Mouse (Mus musculus) adrenal gland (tissue): Measurements from ENCODE around the gene Grik4.

ENCODE experiments used
- intact Hi-C: fragments of 180-260 bp; cut with DNase I; formaldehyde crosslinking; loops from one replicate; pipeline ENCODE4 v1.15.1; 2025

The Grik4 gene

DNA sequence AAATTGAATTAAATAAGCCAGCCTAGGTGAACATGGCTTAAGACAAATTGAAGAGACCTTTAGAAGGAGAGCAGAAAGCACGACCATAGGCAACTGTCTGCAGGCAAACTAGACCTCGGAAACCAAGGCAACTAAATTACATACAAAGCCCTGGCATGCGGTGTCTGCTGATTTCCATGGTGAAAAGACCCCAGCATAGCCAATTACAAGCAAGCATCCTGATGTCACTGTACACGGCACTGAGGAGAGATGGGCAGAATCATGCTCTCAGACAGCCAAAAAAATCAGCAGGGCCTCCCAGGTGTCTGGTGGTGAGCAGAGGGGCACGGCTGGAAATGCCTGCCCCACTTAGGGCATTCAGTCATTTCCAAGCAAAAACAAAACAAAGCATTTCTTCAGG lies 80.9 kb downstream of the Grik4 start:
- intact Hi-C loops, result no loop called here

DNA sequence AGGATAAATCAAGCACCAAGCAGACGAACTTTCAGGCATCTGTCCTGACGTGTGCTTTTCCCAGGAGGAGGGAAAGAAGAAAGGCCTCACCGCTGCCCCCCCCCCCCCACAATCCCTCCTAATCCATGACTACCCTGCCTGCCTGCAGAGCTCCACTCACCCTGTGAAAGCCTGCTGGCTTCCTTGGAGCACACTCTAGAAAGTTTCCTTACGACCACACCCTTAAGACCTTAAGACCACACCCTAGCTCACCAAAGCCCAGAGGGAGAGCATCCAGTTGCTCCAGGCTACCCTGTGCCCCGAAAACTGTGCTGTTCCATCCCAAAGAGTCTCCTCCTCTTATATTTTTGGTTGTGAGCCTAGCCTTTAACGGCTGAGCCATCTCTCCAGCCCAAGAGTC lies 82.6 kb downstream of the Grik4 start:
- intact Hi-C loops, result no loop called here

DNA sequence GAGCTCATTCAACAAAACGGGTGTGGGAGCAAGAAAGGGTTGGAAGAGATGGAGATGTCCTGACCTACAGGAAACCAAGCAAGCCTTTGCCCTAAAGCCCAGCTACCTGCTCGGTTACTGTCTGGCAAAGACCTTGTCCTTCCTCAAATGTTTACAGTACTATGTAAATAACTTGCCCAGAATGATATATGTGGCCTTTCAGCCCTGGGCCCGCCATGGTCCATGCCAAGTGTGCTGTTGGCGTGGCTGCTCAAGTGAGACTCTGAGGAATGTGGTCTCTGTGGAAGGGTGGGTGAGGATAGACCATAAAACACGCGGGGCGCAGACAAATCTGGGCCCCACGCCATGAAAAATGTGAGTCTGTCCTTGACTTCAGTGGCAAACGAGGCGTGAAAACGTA lies 83.1 kb downstream of the Grik4 start:
- intact Hi-C loops, result no loop called here

DNA sequence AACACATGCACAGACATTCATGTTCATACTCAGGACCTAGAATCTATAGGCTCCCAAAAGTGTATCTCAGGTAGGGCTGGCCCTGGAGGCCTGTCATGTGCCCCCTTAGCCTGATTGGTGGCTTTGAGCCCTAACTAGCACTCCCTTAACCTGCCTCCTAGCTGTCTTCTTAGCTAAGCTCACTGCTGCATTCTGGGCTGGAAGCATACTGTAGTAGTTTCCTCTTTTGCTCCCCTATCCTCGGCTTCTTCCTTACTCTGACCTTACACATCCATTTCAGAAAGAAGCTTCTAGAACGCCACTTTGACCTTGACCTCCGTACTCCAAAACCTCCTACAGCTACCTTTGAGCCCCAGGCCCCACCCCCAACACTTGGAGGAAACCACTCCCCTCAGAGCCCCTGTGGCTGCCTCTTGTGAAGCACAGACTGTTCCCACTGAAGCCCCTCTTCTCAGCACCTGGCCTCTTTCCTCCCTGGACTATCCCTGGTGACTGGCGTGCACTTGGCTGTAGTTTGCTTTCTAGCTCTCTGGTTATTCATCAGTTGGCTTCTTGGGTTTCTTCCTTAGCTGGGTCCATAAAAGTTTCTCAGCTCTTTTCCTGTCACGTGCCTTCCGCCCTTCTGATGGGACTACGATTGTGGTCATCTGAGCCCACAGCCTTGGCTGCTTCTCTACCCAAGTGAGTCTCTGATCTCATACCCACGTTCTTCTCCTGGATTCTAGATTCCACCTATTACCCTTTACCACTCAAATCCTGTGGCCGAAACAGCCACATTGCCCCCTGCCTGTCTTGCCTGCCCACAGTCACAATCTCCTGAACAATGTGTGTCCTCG lies 84.1 kb downstream of the Grik4 start:
- intact Hi-C loops, result no loop called here

DNA sequence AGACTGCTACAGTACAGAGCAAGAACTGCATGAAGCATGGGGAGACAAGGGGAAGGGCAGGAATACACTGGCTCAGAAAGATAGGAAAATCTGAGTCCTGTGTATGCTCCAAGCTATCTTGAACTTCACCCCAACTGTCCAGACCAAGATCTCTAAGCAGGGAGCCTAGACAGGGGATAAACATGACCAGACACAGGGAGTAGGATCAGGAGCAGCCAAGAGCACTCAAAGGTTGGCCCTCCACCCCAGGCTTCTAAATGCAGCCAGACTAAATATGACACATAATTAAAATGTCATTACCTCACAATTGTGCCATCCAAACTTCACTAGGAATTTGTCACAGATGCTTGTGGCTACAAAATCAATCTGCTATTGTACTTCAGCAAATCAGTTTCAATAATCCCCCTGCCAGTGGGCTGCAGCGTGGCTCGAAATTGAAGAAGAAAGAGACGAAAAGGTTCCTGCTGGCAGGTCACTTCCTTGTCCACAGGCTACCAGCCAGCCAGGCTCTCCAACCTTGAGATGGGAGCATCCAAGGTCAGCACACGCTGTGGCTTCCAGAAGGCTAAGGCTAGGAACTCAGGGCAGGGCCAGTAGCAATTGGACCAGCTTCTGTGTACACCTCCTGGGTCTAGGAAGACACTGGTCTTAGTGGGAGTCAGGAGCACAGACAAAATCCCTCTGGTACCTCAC lies 85.1 kb downstream of the Grik4 start:
- intact Hi-C loops, result no loop called here

DNA sequence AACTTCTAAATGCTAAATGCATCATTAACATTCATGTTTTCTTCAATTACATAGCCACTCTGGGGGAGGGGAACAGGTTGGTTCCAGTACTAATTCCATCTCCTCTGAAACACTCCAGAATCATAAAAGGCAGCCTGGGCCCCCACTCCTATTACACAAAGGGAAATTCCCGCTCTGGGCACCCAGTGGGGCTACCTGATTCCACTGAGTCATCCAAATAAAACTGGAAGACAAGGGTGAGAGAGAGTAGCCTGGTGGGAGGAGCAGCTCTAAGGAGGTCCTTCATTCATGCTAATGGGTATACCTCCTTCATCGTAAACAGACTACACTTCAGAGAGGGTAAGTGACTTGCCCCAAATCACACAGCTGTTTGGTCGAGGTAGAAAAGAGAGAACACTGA lies 85.7 kb downstream of the Grik4 start:
- intact Hi-C loops, result no loop called here

DNA sequence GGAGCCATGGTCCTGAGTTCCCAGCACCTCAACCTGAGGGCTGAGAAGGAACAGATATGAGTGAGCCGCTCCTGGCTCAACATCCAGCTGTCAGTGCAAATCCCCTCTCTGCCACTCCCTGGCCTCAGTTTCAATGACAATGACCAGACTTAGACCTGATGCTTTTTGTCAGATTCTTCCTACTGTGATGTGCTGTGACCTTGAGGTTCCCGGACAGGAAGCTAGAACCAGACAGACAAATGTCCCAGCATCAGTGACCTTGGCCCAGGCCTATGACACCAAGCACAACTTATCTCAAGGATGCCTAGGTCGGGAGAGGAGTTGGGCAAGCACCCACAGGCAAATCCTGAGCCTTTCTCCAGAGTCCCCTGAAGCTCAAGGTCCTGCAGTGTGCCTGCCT lies 86.5 kb downstream of the Grik4 start:
- intact Hi-C loops, result no loop called here

DNA sequence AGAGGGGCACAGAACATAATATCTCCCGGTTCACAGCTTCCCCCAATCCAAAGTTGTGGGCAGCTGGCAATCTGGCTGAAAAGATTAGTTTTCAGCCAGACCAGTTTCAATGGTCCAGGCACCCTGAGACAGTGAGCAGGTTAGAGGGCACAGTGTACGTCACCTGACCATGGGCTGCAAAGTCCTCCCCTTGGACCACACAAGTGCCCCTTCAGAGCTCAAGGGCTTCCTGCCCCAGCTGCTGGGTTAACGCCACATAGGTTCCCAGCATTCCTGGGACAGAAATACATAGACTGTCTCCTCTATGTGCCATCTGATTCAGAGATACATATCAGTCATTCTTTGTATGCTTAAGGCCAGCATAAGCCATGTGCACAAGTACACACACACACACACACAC lies 91.2 kb downstream of the Grik4 start:
- intact Hi-C loops, result no loop called here

DNA sequence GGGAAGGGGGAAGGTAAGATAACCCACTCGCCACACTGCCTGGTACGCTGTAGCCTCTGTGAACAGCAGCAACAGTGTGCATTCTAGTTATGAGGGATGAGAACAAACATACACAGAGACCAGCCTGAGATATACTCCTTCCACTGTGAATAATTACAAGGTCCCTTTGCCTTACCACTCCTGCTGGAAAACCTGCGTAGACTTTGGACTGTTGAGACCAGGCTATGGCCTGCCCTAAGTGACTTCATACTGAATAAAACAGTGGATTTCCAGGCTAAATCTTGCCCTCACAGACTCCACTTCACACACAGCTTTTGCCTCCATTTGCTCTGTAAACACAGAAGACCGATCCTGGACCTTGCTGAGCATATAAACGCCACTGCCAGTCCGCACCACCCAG lies 94.2 kb downstream of the Grik4 start:
- intact Hi-C loops, result no loop called here

DNA sequence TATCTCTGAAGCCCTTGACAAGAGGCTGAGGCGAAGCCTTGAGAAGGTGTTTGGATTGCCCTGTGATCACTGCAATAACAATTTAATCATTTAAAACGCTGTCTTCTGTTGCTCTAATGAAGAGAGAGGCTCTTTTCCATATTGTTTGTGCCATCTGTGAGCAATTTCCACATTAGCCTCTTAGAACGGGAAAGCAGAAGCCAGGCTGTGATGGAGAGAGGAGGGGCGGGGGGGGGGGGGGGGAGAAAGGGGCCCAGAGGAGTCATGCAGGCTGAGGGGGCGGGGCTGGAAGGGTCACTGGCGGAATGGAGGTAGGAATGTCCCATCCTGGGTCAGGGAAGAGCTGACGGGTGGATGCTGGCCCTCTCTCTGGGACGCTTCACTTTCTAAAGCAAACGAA lies 96.2 kb downstream of the Grik4 start:
- intact Hi-C loops, result no loop called here

DNA sequence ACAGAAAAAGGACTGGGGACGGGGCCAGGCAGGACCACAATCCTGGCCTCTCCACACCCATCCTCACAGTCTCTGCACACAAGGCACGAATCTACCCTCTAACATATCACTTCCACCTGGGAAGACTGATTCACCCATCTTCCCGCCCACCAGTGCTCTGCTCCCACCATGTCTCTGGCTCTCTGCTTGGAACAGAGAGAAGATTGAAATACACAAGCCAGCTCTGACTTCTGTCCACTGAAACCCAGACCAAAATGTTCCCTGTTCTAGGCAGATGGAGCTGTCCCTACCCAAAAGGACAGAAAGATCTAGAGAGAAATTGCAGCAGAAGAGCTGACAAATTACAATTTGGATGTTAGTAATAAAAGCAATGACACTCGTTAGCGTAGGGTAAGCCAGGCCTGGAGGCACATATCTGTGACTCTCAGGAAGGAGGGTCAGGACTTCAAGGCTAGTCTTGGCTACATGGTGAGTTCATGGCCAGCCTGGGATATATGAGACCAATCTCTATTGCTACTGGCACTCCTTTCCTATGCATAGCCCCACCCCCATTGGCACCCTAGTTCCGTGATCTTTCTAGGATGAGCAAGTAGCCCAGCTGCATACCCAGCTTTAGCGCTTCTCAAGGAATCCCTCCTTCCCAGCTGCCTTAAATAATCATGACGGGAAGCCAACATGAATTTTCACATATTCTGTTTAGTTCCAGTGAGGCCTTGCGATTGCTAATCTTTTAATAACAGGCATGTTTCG lies 97.4 kb downstream of the Grik4 start:
- intact Hi-C loops, result no loop called here

DNA sequence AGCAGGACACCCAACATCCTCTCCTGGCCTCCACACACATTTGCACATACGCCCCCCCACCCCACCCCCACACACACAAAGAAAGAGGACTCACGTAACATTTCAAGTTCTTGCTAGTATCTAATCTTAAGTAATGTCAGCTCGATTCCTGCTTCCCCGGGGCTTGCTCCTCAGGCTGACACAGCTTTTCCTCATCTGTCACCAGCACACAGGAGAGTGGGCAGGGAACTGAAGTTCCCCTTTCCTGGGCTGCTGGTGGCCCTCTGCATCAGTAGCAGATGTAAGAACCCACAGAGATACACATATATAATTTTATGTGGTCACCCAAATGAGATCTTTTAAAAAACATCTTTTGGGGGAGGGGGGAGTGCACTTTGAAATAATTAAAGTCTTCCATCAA lies 98.2 kb downstream of the Grik4 start:
- intact Hi-C loops, result no loop called here

DNA sequence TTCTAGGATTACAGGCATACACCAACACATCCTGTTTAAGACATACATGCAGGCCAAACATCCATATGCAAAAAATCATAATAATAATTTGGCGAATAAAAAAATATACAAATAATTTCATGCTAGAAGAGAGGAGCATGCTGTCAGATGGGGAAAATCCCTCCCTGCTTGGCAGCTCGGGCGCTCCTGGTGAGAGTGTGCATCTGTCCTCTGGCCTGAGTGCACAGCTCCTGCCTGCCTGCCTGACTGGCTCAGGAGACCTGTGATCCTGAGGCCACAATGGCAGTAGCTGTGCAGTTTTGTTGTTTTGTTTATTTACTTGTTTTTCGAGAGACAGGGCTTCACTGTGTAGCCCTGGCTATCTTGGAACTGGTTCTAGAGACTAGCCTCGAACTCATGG lies 100.0 kb downstream of the Grik4 start:
- intact Hi-C loops, result no loop called here

DNA sequence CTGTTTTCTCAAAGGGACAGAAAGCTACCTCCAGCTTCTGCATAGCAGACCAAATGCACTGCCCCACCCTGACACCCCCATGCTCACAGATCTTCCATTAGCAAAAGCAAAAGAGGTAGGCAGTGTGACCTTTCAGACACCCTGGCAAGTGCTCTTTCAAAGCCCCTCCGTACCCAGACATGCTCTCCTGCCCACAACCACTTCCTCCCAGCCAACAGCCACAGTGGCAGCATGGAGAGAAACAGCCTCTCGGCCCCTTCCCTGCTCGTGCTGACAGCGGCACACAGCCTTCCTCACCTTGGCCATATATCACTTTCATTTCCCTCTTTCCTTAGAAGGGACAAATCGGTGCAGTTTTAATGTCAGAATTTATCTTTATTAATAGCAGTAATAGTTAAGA lies 106.0 kb downstream of the Grik4 start:
- intact Hi-C loops, result no loop called here

DNA sequence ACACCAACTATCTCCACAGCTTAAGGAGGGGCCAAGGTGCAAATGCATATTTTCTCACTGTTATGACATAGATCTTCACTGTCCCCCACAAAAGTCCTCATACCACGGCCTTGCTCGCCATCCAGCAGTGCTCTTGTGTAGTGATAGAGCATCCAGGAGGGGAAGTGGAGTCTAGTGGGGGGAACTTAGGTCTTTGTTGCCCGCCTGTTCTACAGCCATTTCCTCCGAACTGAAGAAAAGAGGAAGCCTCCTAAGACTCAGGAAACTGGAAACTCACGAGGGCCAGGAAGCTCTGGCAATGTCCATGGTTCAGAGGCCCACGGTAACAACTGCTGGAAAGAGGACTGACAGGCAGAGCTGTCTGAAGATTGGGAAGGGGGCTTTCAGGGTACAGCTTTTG lies 106.8 kb downstream of the Grik4 start:
- intact Hi-C loops, result no loop called here

DNA sequence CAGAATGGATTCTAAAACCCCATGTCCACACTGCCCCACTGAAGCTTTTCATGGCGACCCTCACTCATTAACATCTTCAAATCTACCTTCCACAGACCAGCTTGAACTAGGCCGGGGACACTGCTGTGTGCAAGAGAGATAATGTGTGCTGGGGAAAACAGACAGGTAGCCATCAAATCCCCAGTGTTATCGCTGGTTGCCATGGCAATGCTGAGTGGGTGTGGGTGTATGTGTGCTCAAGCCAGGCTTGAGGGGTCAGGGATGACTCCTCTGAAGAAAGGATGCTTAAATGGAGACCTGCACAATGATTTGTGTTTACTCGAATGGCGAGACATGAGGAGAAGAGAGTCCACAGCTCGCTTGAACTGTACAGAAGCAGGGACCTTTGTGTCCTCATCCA lies 112.7 kb downstream of the Grik4 start:
- intact Hi-C loops, result no loop called here

DNA sequence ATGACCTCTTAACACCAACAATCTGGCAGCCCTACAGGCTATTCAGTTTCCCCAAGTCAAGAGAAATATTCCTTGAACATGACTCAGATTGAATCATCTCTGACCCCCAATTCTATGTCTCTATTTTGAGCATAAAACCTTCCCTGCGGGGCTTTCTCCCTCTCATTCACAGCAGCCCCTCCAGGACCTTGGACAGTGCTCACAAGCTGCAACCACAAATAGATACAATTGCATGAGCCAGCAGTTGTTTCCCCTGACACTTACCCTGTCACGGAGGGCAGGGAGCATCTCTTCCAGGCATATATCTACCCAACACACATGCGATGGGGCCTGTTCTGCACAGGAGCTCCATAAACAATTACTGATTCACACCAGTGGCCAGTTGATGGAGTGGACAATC lies 125.0 kb downstream of the Grik4 start:
- intact Hi-C loops, result no loop called here

DNA sequence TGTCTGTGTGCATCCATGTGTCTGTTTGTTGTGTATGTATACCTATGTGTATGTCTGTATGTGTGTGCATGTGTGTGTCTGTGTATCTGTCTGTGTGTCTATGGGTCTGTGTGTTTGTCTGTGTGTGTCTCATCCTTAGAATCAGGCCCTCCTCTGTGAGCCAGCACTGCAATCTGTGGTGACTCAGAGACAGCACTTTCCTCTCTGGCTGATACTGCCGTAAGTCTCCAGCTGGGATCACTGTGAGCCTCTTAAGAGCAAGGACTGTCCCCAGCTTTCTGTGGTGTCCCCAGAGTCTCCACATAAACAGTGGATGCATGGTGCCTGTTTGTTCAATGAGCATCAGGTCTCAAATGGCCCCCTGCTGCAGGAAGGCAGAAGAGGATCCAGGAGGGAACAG lies 127.5 kb downstream of the Grik4 start:
- intact Hi-C loops, result no loop called here

DNA sequence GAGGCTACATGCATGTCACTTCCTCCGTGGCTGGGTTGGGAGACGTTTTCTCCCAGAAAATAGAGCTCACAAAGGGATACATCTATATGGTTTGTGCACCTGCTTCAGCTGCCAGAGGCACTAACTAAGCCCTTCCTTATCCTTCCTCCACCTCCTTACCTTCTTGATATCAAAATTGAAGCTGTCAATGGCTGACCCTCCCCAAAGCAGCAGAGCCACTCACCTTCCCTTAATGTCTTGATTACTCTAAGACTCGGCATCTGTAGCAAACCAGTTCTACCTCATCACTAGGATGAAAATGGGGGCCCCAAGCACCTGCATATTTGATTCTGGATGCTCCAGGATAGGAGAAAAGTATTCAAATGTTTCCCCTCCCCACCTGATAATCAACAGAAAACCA lies 135.1 kb downstream of the Grik4 start:
- intact Hi-C loops, result no loop called here

DNA sequence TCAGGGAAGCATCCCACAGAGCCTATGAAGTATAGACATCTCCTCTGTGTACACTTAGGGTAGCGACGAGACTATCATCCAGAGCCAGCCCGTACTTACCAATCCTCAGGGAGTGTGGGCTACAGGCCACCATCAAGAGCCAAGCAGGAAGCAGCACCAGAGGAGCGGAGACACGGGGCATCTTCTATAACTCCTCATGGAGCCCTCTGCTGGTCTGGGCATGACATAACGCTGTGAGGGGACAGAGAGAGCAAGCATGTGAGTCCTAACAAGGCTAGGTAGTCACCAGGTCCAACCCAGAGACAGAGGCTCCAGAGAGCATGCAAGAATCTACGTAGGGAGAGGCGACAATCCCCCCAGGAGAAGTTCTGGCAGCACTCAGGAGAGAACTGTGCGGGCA lies 135.9 kb downstream of the Grik4 start:
- intact Hi-C loops, result no loop called here

DNA sequence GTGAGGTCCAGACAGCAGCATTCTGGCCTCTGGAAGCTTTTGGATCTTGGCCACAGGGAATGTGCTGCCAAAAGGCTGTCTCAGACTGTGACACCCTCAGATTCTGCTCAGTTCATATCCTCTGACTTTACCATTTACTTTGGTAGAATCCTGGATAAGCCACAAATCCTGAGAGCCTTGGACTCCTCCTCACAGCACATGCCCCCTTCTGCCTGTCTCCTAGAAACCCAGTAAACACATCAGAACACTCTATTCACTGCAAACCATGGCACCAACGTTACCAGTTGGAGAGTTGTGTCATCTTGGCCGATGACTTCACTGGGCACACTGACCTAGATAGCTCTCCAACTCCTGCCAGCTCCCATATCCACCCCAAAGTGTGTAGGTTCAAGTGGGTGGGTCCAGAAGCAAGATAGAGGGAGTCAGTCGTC lies 141.2 kb downstream of the Grik4 start:
- intact Hi-C loops, result no loop called here

DNA sequence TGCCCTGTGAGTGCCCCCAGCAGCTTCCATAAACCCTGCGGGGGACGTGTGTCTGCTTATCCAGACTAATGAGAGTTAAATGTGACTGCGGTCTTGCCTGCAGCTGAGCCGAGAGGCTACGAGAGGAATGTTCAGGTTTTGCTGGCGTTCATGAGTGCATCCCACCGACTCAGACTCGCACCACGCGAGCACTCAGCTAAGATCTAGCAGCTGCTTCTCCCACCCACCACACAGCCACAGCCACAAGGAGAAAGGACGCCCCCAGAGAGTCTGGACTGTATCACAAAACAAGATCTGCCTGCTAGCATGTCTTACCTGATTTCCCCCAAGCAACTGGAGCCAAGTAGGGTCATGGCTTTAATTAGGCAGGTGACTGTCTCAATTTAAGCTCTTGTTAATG lies 142.4 kb downstream of the Grik4 start:
- intact Hi-C loops, result no loop called here
